Mouse (Mus musculus): Measurements from ENCODE around the gene Slc35e4.
"Not testable (repeated sequence)": the region's sequence is repeated elsewhere in the genome, so short reads cannot be mapped to it uniquely, and the experiment has no call there.

Gene Slc35e4

GRCm38 (mm10) chr11:3918738-3919137 is 4.3 kb upstream of the Slc35e4 start:
- peak in 1 of 2 experiments; percentile 30 for DNase-seq (ENCODE audit: low spot score in 2 of 2)

GRCm38 (mm10) chr11:3913316-3914108 is 952 bp downstream of the Slc35e4 start:
- peak; percentile 79 to 85 for DNase-seq (ENCODE audit: low spot score in 2 of 2)

- peak in 1 of 2 experiments; percentile 40 for DNase-seq (ENCODE audit: low spot score in 2 of 2)
Measured at GRCm38 (mm10) chr11:3912875-3913271, 1.6 kb downstream of the Slc35e4 start.

- DNase-seq (ENCODE audit: low spot score in 2 of 2): peak in 1 of 2 experiments; percentile 31
Measured at GRCm38 (mm10) chr11:3912100-3912874, 2.2 kb downstream of the Slc35e4 start.

GRCm38 (mm10) chr11:3911440-3911839 is 3.0 kb downstream of the Slc35e4 start:
- DNase-seq (ENCODE audit: low spot score in 2 of 2): not testable (repeated sequence)

GRCm38 (mm10) chr11:3910513-3911310 is 3.8 kb downstream of the Slc35e4 start:
- DNase-seq (ENCODE audit: low spot score in 2 of 2): no peak

- DNase-seq (ENCODE audit: low spot score in 2 of 2): no peak
Measured at GRCm38 (mm10) chr11:3909236-3909635, 5.2 kb downstream of the Slc35e4 start.

GRCm38 (mm10) chr11:3905446-3905845 is 9.0 kb downstream of the Slc35e4 start:
- no peak for DNase-seq (ENCODE audit: low spot score in 2 of 2)

GRCm38 (mm10) chr11:3904673-3905072 is 9.8 kb downstream of the Slc35e4 start:
- no peak for DNase-seq (ENCODE audit: low spot score in 2 of 2)

- DNase-seq (ENCODE audit: low spot score in 2 of 2): peak; percentile 19 to 50
Measured at GRCm38 (mm10) chr11:3903046-3903445, 11.4 kb downstream of the Slc35e4 start.

- DNase-seq (ENCODE audit: low spot score in 2 of 2): no peak
Measured at GRCm38 (mm10) chr11:3902516-3902915, 11.9 kb downstream of the Slc35e4 start.

GRCm38 (mm10) chr11:3900296-3900695 is 14.2 kb downstream of the Slc35e4 start:
- DNase-seq (ENCODE audit: low spot score in 2 of 2): no peak

- DNase-seq (ENCODE audit: low spot score in 2 of 2): no peak
Measured at GRCm38 (mm10) chr11:3895933-3896332, 18.5 kb downstream of the Slc35e4 start.

- DNase-seq (ENCODE audit: low spot score in 2 of 2): no peak
Measured at GRCm38 (mm10) chr11:3895458-3895857, 19.0 kb downstream of the Slc35e4 start.

- peak; percentile 74 to 90 for DNase-seq (ENCODE audit: low spot score in 2 of 2)
Measured at GRCm38 (mm10) chr11:3894406-3895281, 19.8 kb downstream of the Slc35e4 start, which contains the start of the genes 4921536K21Rik and Dusp18. Gene 4921536K21Rik, minus strand, starts transcription at chr11:3895098. Gene Dusp18, plus strand, starts transcription at chr11:3895240.

- no peak for DNase-seq (ENCODE audit: low spot score in 2 of 2)
Measured at GRCm38 (mm10) chr11:3893970-3894369, 20.5 kb downstream of the Slc35e4 start.

GRCm38 (mm10) chr11:3887331-3887730 is 27.1 kb downstream of the Slc35e4 start:
- no peak for DNase-seq (ENCODE audit: low spot score in 2 of 2)

GRCm38 (mm10) chr11:3883711-3884110 is 30.8 kb downstream of the Slc35e4 start:
- no peak for DNase-seq (ENCODE audit: low spot score in 2 of 2)

GRCm38 (mm10) chr11:3879836-3880235 is 34.6 kb downstream of the Slc35e4 start:
- DNase-seq (ENCODE audit: low spot score in 2 of 2): peak in 1 of 2 experiments; percentile 78

- no peak for DNase-seq (ENCODE audit: low spot score in 2 of 2)
Measured at GRCm38 (mm10) chr11:3878660-3879059, 35.8 kb downstream of the Slc35e4 start.

GRCm38 (mm10) chr11:3876419-3876818 is 38.0 kb downstream of the Slc35e4 start:
- DNase-seq (ENCODE audit: low spot score in 2 of 2): no peak

Data from cerebellum, postnatal 4 days (tissue).